Mouse (Mus musculus): ENCODE measurements around the gene Gm5592. TPM values are rescaled to one million over a fixed set of nuclear protein-coding genes. Genes with fewer than 3 reads are reported as not detected.

Gm5592 gene
- polyA plus RNA-seq (2017; shearing (Covaris generic)), result not detected

GRCm38 (mm10) chr7:41153541-41153940, at the start of gene Gm5592:
TSS of gene Gm5592 (plus strand) at chr7:41153841.

Other genes with a start within 250 kb of the Gm5592 start
- gene 4930433I11Rik, start 166.3 kb upstream of the Gm5592 start, polyA plus RNA-seq (2017; shearing (Covaris generic)), result not detected
- gene Gm4884, start 121.1 kb upstream of the Gm5592 start, polyA plus RNA-seq (2017; shearing (Covaris generic)), result not detected
- 35.9 TPM for gene AI987944, start 239.5 kb downstream of the Gm5592 start, polyA plus RNA-seq (2017; shearing (Covaris generic))

All from CD4-positive, CD25-positive, alpha-beta regulatory T cell (primary cell).